In genomic region chr2:25549021-25549991, GRCm38 (mm10) we compare ENCODE assay signal across 13 mouse cellular contexts. TPM values are rescaled to one million over a fixed set of nuclear protein-coding genes. Genes with fewer than 3 reads are reported as not detected.
DNase-seq lines count a peak whose midpoint lies in the region; ATAC-seq and TF ChIP-seq lines count a peak whose summit lies in the region.
"Had no signal": no experiment of that assay in that cellular context is flagged by ENCODE, and none has a peak within 500 bp of the region (broad histone marks: within the 10 kb centered on the region; RNA-seq: fewer than 3 reads in every experiment).

No protein-coding gene starts in this region.

- no peak overlapping the region for H3K4me2 ChIP-seq in kidney, embryonic 15.5 days
- H3K4me2 ChIP-seq in liver, embryonic 12.5 days: no peak overlapping the region
- H3K4me2 ChIP-seq: stomach, embryonic 15.5 days had no signal

- no peak for TF ChIP-seq POLR2A in kidney, adult 2 months (IDR thresholded peaks at IDR 0.05; ENCODE audit: low read depth, low read length)

- H3K4me3 ChIP-seq in kidney, adult 2 months (ENCODE audit: insufficient read depth, low read depth, low read length): no peak overlapping the region
- no peak overlapping the region for H3K4me3 ChIP-seq in kidney, embryonic 15.5 days (replicated peaks)
- no peak overlapping the region for H3K4me3 ChIP-seq in liver, embryonic 12.5 days
- H3K4me3 ChIP-seq: stomach, embryonic 15.5 days had no signal

- H3K9ac ChIP-seq in kidney, embryonic 15.5 days: no peak overlapping the region
- H3K9ac ChIP-seq in liver, embryonic 12.5 days: no peak overlapping the region
- H3K9ac ChIP-seq: liver, embryonic 14.5 days; stomach, embryonic 15.5 days had no signal

- DNase-seq in kidney, adult 2 months: peak; percentile 17
- DNase-seq in CD8-positive naive resting alpha-beta T cell, adult 2 months (ENCODE audit: low read depth in 2 of 2, low spot score in 2 of 2): peak; percentile 62 to 63
- peak; percentile 83 for DNase-seq in thymus, postnatal 14 days
- no peak for DNase-seq in right cerebral cortex, postnatal 10 days (ENCODE audit: low spot score in 2 of 2)
- no peak for DNase-seq in cerebellum, postnatal 4 days (ENCODE audit: low spot score in 2 of 2)
- DNase-seq: cerebellum, adult 11 months; kidney, adult 18-20 months had no signal

- H3K27ac ChIP-seq in kidney, adult 2 months (ENCODE audit: insufficient read depth, low read depth, low read length): no peak overlapping the region
- no peak overlapping the region for H3K27ac ChIP-seq in kidney, embryonic 15.5 days
- no peak overlapping the region for H3K27ac ChIP-seq in liver, embryonic 12.5 days
- H3K27ac ChIP-seq: liver, embryonic 14.5 days; stomach, embryonic 15.5 days had no signal

- 62% methylated on average over 9 of the region's 9 CpGs for WGBS in kidney, adult 2 months
- WGBS in kidney, embryonic 15.5 days: 66% methylated on average over 9 of the region's 9 CpGs
- 66% methylated on average over 9 of the region's 9 CpGs for WGBS in liver, embryonic 12.5 days (ENCODE audit: insufficient replicate concordance)

- no peaks in the 10 kb centered on the region for H3K9me3 ChIP-seq in kidney, embryonic 15.5 days (replicated peaks)
- no peaks in the 10 kb centered on the region for H3K9me3 ChIP-seq in liver, embryonic 12.5 days (replicated peaks)
- H3K9me3 ChIP-seq: stomach, embryonic 15.5 days had no signal

- no peaks in the 10 kb centered on the region for H3K36me3 ChIP-seq in kidney, adult 2 months (ENCODE audit: control insufficient read depth, insufficient read depth, low read length)
- H3K36me3 ChIP-seq in kidney, embryonic 15.5 days: 0 out of 2 replicates have a peak, but pooled peaks cover 5% of the 10 kb centered on the region
- peaks cover 7% of the 10 kb centered on the region; the same call in 1 of the 2 replicates for H3K36me3 ChIP-seq in liver, embryonic 12.5 days
- H3K36me3 ChIP-seq: stomach, embryonic 15.5 days had no signal

- no peaks in the 10 kb centered on the region; the same call in 1 of the 2 replicates for H3K4me1 ChIP-seq in kidney, adult 2 months (ENCODE audit: control insufficient read depth, insufficient read depth, low read length)
- peaks cover 16% of the 10 kb centered on the region for H3K4me1 ChIP-seq in kidney, embryonic 15.5 days
- H3K4me1 ChIP-seq in liver, embryonic 12.5 days: peaks cover 22% of the 10 kb centered on the region

- no peak for ATAC-seq in kidney, embryonic 15.5 days (replicated peaks; ENCODE audit: low FRiP score)
- ATAC-seq in inflammation-experienced regulatory T-cells, adult 6 months: peak; percentile 73
- no peak for ATAC-seq in liver, embryonic 12.5 days

- H3K27me3 ChIP-seq in kidney, adult 2 months (replicated peaks; ENCODE audit: control insufficient read depth, insufficient read depth, low read length): no peaks in the 10 kb centered on the region
- no peaks in the 10 kb centered on the region for H3K27me3 ChIP-seq in kidney, embryonic 15.5 days
- 0 out of 2 replicates have a peak, but pooled peaks cover 4% of the 10 kb centered on the region for H3K27me3 ChIP-seq in liver, embryonic 12.5 days (replicated peaks)
- H3K27me3 ChIP-seq: stomach, embryonic 15.5 days had no signal

- no peak for TF ChIP-seq CTCF in kidney, adult 2 months (conservative IDR thresholded peaks at IDR 0.05; ENCODE audit: insufficient read depth, insufficient read length, low read depth, low read length)

RNA-seq across cellular contexts. Expression of gene Traf2, which starts 2.6 kb away (rescaled TPM):
- 14.8 and 15.3 TPM in 2 replicates for polyA plus RNA-seq in kidney, adult 2 months (2012; rRNA removed)
- 36.0 and 37.3 TPM in 2 replicates for polyA plus RNA-seq in kidney, embryonic 15.5 days (2015; fragmentation: Nextera tagmentation; extraction: Ambion mirVana)
- 10 to 100 TPM; 74.8 to 85.3 (median 76.1) TPM for polyA plus RNA-seq in inflammation-experienced regulatory T-cells, adult 6 months (2017; shearing (Covaris generic))
- 22.4 and 24.4 TPM in 2 replicates for polyA plus RNA-seq in liver, embryonic 12.5 days (2016; fragmentation: Nextera tagmentation; extraction: Ambion mirVana)

RNA-seq across cellular contexts. Expression of gene Edf1, which starts 8.3 kb away (rescaled TPM):
- 195 and 198 TPM in 2 replicates for polyA plus RNA-seq in kidney, adult 2 months (2012; rRNA removed)
- polyA plus RNA-seq in kidney, embryonic 15.5 days (2015; fragmentation: Nextera tagmentation; extraction: Ambion mirVana): 373 and 392 TPM in 2 replicates
- 100 to 1,000 TPM; 246 to 394 (median 269) TPM for polyA plus RNA-seq in inflammation-experienced regulatory T-cells, adult 6 months (2017; shearing (Covaris generic))
- 293 and 311 TPM in 2 replicates for polyA plus RNA-seq in liver, embryonic 12.5 days (2016; fragmentation: Nextera tagmentation; extraction: Ambion mirVana)

RNA-seq across cellular contexts. Expression of gene Mamdc4, which starts 25.3 kb away (rescaled TPM):
- polyA plus RNA-seq in kidney, adult 2 months (2012; rRNA removed): 1.3 and 2.3 TPM in 2 replicates
- polyA plus RNA-seq in kidney, embryonic 15.5 days (2015; fragmentation: Nextera tagmentation; extraction: Ambion mirVana): 8.4 and 10.1 TPM in 2 replicates
- 1 to 10 TPM in 2 of 3 experiments, under 1 TPM in 1; 0.85 to 2.2 (median 1.3) TPM for polyA plus RNA-seq in inflammation-experienced regulatory T-cells, adult 6 months (2017; shearing (Covaris generic))
- 0.38 and 0.45 TPM in 2 replicates for polyA plus RNA-seq in liver, embryonic 12.5 days (2016; fragmentation: Nextera tagmentation; extraction: Ambion mirVana)

RNA-seq across cellular contexts. Expression of gene Phpt1, which starts 25.7 kb away (rescaled TPM):
- polyA plus RNA-seq in kidney, adult 2 months (2012; rRNA removed): 74.9 and 92.3 TPM in 2 replicates
- 184 and 197 TPM in 2 replicates for polyA plus RNA-seq in kidney, embryonic 15.5 days (2015; fragmentation: Nextera tagmentation; extraction: Ambion mirVana)
- 10 to 100 TPM; 37.0 to 64.3 (median 56.2) TPM for polyA plus RNA-seq in inflammation-experienced regulatory T-cells, adult 6 months (2017; shearing (Covaris generic))
- 67.8 and 69.2 TPM in 2 replicates for polyA plus RNA-seq in liver, embryonic 12.5 days (2016; fragmentation: Nextera tagmentation; extraction: Ambion mirVana)

RNA-seq across cellular contexts. Expression of gene Ajm1, which starts 32.3 kb away (rescaled TPM):
- polyA plus RNA-seq in kidney, adult 2 months (2012; rRNA removed): 0.36 and 0.62 TPM in 2 replicates
- 0.15 and 0.21 TPM in 2 replicates for polyA plus RNA-seq in kidney, embryonic 15.5 days (2015; fragmentation: Nextera tagmentation; extraction: Ambion mirVana)
- polyA plus RNA-seq in inflammation-experienced regulatory T-cells, adult 6 months (2017; shearing (Covaris generic)): under 1 TPM in 1 of 3 experiments, not detected in 2; 0.07 TPM
- not detected in 2 replicates for polyA plus RNA-seq in liver, embryonic 12.5 days (2016; fragmentation: Nextera tagmentation; extraction: Ambion mirVana)
- polyA plus RNA-seq: heart, postnatal 0 days had no signal

Comparison
In these comparisons a context has a peak if more than half of its experiments do, and no peak if none do; other contexts are left out.
1. DNase-seq: peak in kidney, adult 2 months (single experiment), CD8-positive naive resting alpha-beta T cell, adult 2 months (2 of 2) and thymus, postnatal 14 days (single experiment); none in right cerebral cortex, postnatal 10 days (0 of 2) and cerebellum, postnatal 4 days (0 of 2).